Mouse (Mus musculus): Measurements from ENCODE around the gene Tff1. TPM values are rescaled to one million over a fixed set of nuclear protein-coding genes. Genes with fewer than 3 reads are reported as not detected.

The Tff1 gene
- total and polyA plus RNA-seq, 3 experiments = not detected

DNA sequence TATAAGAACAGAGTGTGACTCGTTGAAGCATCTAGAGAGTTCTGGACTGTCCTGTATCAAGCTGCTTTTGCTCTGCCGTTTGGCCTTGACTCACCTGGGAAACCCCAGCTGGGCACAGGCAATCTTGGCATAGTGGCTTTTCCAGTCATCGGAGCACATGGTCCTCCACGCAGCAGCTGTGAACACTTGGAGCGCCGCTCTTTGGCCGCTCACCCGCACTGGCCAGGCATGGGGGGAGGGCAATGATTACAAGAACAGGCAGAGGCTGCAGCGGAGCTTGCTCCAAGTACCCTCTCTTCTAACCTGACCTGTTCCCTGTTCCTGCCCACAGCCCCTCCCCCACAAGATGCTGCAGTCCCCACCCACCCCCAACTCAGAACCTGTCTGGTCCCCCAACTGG is 28.3 kb upstream of the Tff1 start:
- H3K79me2 ChIP-seq (ENCODE audit: control insufficient read depth, insufficient read depth, low read length, poor library complexity) = no peaks in the 10 kb centered on the region
- H3K4me1 ChIP-seq (ENCODE audit: control insufficient read depth in 1 of 2, insufficient read depth in 2 of 2, low read length in 2 of 2) = peaks cover 0 to 4% of the 10 kb centered on the region in 2 experiments; a peak in 1 of 4 replicates
- 0 out of 4 replicates have a peak, but pooled peaks cover 0 to 2% of the 10 kb centered on the region in 2 experiments for H3K36me3 ChIP-seq (ENCODE audit: control insufficient read depth in 1 of 2, insufficient read depth in 2 of 2, low read length in 2 of 2)
- H3K4me3 ChIP-seq (ENCODE audit: control insufficient read depth in 1 of 2, insufficient read depth in 1 of 2, low read depth in 2 of 2, low read length in 2 of 2) = no peak overlapping the region
- no peaks in the 10 kb centered on the region for H3K27me3 ChIP-seq (ENCODE audit: control insufficient read depth in 1 of 2, insufficient read depth in 2 of 2, low read length in 2 of 2)
- no peak for DNase-seq (ENCODE audit: low read depth, low spot score)
- H3K27ac ChIP-seq (ENCODE audit: control insufficient read depth, low read depth, low read length) = no peak overlapping the region
- no peaks in the 10 kb centered on the region for H3K9me3 ChIP-seq (replicated peaks; ENCODE audit: insufficient read depth, low read length)
- no peak overlapping the region for H3K9ac ChIP-seq (ENCODE audit: control insufficient read depth, low read depth, low read length, poor library complexity, severe bottlenecking)
- TF ChIP-seq MYB (IDR thresholded peaks at IDR 0.05; ENCODE audit: low read depth, low read length) (no peak), HCFC1 (IDR thresholded peaks at IDR 0.05; ENCODE audit: low read depth, low read length) (no peak), USF2 (IDR thresholded peaks at IDR 0.05; ENCODE audit: borderline replicate concordance in 1 of 2, insufficient read depth in 1 of 2, low read depth in 1 of 2, low read length in 2 of 2) (no peak), TBP (IDR thresholded peaks at IDR 0.05; ENCODE audit: low read depth, low read length) (no peak), POLR2A (IDR thresholded peaks at IDR 0.05; ENCODE audit: control insufficient read depth in 1 of 2, insufficient read depth in 1 of 2, low read depth in 1 of 2, low read length in 2 of 2, poor library complexity in 1 of 2) (no peak), GATA1 (IDR thresholded peaks at IDR 0.05; ENCODE audit: low read depth, low read length) (no peak), EP300 (IDR thresholded peaks at IDR 0.05; ENCODE audit: low read depth in 1 of 2, low read length in 2 of 2) (no peak), E2F4 (IDR thresholded peaks at IDR 0.05; ENCODE audit: borderline replicate concordance, low read depth, low read length) (no peak), JUND (IDR thresholded peaks at IDR 0.05; ENCODE audit: low read depth, low read length) (no peak), MAZ (IDR thresholded peaks at IDR 0.05; ENCODE audit: low read depth, low read length) (no peak), CTCF (IDR thresholded peaks at IDR 0.05 in 2 of 3, conservative IDR thresholded peaks at IDR 0.05 in 1 of 3; ENCODE audit: control insufficient read depth in 1 of 3, insufficient read depth in 1 of 3, low read depth in 2 of 3, low read length in 3 of 3, poor library complexity in 1 of 3, severe bottlenecking in 1 of 3) (no peak)

DNA sequence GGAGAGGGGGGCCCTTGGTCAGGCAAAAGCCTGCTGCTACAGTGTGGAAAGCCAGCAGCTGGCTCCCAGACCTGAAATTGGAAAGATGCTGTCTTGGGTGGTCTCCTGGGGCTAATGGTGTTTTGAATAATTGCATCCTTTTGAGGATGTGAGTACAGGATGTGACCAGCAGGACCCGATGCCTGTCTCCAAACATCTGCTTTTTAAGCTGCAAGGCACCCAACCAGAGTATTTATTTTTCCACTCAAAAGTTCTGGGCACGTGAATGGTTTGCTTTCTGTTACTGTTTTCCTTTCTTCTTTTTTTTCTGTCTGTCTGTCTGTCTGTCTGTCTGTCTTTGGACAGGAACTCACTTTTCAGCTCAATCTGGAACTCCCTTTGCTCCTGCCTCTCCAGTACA is 27.6 kb upstream of the Tff1 start:
- H3K27ac ChIP-seq (ENCODE audit: control insufficient read depth, low read depth, low read length) = no peak overlapping the region
- no peak overlapping the region for H3K4me3 ChIP-seq (ENCODE audit: control insufficient read depth in 1 of 2, insufficient read depth in 1 of 2, low read depth in 2 of 2, low read length in 2 of 2)
- no peak overlapping the region for H3K9ac ChIP-seq (ENCODE audit: control insufficient read depth, low read depth, low read length, poor library complexity, severe bottlenecking)
- TF ChIP-seq MYB (IDR thresholded peaks at IDR 0.05; ENCODE audit: low read depth, low read length) (no peak), E2F4 (IDR thresholded peaks at IDR 0.05; ENCODE audit: borderline replicate concordance, low read depth, low read length) (no peak), USF2 (IDR thresholded peaks at IDR 0.05; ENCODE audit: borderline replicate concordance in 1 of 2, insufficient read depth in 1 of 2, low read depth in 1 of 2, low read length in 2 of 2) (no peak)
- 0 out of 4 replicates have a peak, but pooled peaks cover 0 to 4% of the 10 kb centered on the region in 2 experiments for H3K4me1 ChIP-seq (ENCODE audit: control insufficient read depth in 1 of 2, insufficient read depth in 2 of 2, low read length in 2 of 2)
- H3K27me3 ChIP-seq (ENCODE audit: control insufficient read depth in 1 of 2, insufficient read depth in 2 of 2, low read length in 2 of 2) = no peaks in the 10 kb centered on the region
- DNase-seq (ENCODE audit: low read depth, low spot score) = no peak
- H3K9me3 ChIP-seq (replicated peaks; ENCODE audit: insufficient read depth, low read length) = no peaks in the 10 kb centered on the region
- 0 out of 4 replicates have a peak, but pooled peaks cover 0 to 2% of the 10 kb centered on the region in 2 experiments for H3K36me3 ChIP-seq (ENCODE audit: control insufficient read depth in 1 of 2, insufficient read depth in 2 of 2, low read length in 2 of 2)
- H3K79me2 ChIP-seq (ENCODE audit: control insufficient read depth, insufficient read depth, low read length, poor library complexity) = no peaks in the 10 kb centered on the region

DNA sequence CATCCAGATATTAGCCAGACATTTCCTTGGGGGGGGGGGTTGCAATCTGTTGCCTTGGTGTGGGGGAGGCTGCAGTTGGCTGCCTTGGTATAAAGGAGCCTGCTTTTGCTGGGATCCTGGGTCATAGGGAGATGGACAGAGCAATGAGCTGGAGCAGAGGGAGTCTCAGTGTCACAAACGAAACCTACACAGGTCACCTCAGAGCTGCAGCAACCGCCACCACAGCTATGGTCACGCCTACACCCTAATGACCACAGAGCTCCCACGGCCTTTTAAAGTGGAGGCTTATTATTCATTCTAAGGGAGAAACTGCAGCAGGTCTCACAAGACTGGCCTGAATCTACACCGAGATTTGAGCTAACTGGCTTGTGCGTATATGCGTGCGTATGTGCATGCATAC is 26.7 kb upstream of the Tff1 start:
- no peaks in the 10 kb centered on the region for H3K79me2 ChIP-seq (ENCODE audit: control insufficient read depth, insufficient read depth, low read length, poor library complexity)
- no peak overlapping the region for H3K27ac ChIP-seq (ENCODE audit: control insufficient read depth, low read depth, low read length)
- H3K36me3 ChIP-seq (ENCODE audit: control insufficient read depth in 1 of 2, insufficient read depth in 2 of 2, low read length in 2 of 2) = 0 out of 4 replicates have a peak, but pooled peaks cover 0 to 2% of the 10 kb centered on the region in 2 experiments
- H3K27me3 ChIP-seq (ENCODE audit: control insufficient read depth in 1 of 2, insufficient read depth in 2 of 2, low read length in 2 of 2) = no peaks in the 10 kb centered on the region
- H3K4me1 ChIP-seq (ENCODE audit: control insufficient read depth in 1 of 2, insufficient read depth in 2 of 2, low read length in 2 of 2) = 0 out of 4 replicates have a peak, but pooled peaks cover 0 to 4% of the 10 kb centered on the region in 2 experiments
- H3K9me3 ChIP-seq (replicated peaks; ENCODE audit: insufficient read depth, low read length) = no peaks in the 10 kb centered on the region
- H3K9ac ChIP-seq (ENCODE audit: control insufficient read depth, low read depth, low read length, poor library complexity, severe bottlenecking) = no peak overlapping the region
- DNase-seq (ENCODE audit: low read depth, low spot score) = no peak
- TF ChIP-seq TAL1 (IDR thresholded peaks at IDR 0.05; ENCODE audit: low read length) (no peak), ZKSCAN1 (IDR thresholded peaks at IDR 0.05; ENCODE audit: low read depth, low read length) (no peak), EP300 (IDR thresholded peaks at IDR 0.05; ENCODE audit: low read depth in 1 of 2, low read length in 2 of 2) (no peak), MXI1 (IDR thresholded peaks at IDR 0.05; ENCODE audit: low read depth, low read length) (no peak), MAFK (IDR thresholded peaks at IDR 0.05; ENCODE audit: borderline replicate concordance, low read depth, low read length) (no peak), CHD1 (IDR thresholded peaks at IDR 0.05; ENCODE audit: low read depth, low read length) (no peak), GATA1 (IDR thresholded peaks at IDR 0.05; ENCODE audit: low read depth, low read length) (no peak), KAT2A (conservative IDR thresholded peaks at IDR 0.05; ENCODE audit: low read depth, low read length) (no peak), UBTF (IDR thresholded peaks at IDR 0.05; ENCODE audit: borderline replicate concordance, insufficient read depth, low read depth, low read length) (no peak), NRF1 (IDR thresholded peaks at IDR 0.05; ENCODE audit: insufficient read depth, low read depth, low read length, poor library complexity, severe bottlenecking) (no peak), POLR2AphosphoS5 (IDR thresholded peaks at IDR 0.05; ENCODE audit: borderline replicate concordance, low read depth, low read length) (no peak), MAZ (IDR thresholded peaks at IDR 0.05; ENCODE audit: low read depth, low read length) (no peak), SMC3 (IDR thresholded peaks at IDR 0.05; ENCODE audit: low read depth, low read length) (no peak), RCOR1 (IDR thresholded peaks at IDR 0.05; ENCODE audit: low read depth, low read length) (no peak), POLR2A (IDR thresholded peaks at IDR 0.05; ENCODE audit: control insufficient read depth in 1 of 2, insufficient read depth in 1 of 2, low read depth in 1 of 2, low read length in 2 of 2, poor library complexity in 1 of 2) (no peak), TBP (IDR thresholded peaks at IDR 0.05; ENCODE audit: low read depth, low read length) (no peak), SIN3A (IDR thresholded peaks at IDR 0.05; ENCODE audit: low read length) (no peak), TCF12 (IDR thresholded peaks at IDR 0.05; ENCODE audit: low read depth, low read length) (no peak)
- no peak overlapping the region for H3K4me3 ChIP-seq (ENCODE audit: control insufficient read depth in 1 of 2, insufficient read depth in 1 of 2, low read depth in 2 of 2, low read length in 2 of 2)
